Mouse (Mus musculus): ENCODE measurements around the gene Mall. TPM values are rescaled to one million over a fixed set of nuclear protein-coding genes. Genes with fewer than 3 reads are reported as not detected.

The Mall gene
- total RNA-seq, 1 experiment from 2014 or later: not detected

- ATAC-seq (replicated peaks in 1 of 2; ENCODE audit: insufficient read depth in 1 of 2, low FRiP score in 2 of 2, low TSS enrichment in 1 of 2, low read depth in 1 of 2, poor library complexity in 2 of 2, severe bottlenecking in 2 of 2): peak; percentile 56 to 62
These were observed 7.0 kb upstream of the Mall start for GRCm38 (mm10) chr2:127736631-127737209.

- no peak for ATAC-seq (replicated peaks in 1 of 2; ENCODE audit: insufficient read depth in 1 of 2, low FRiP score in 2 of 2, low TSS enrichment in 1 of 2, low read depth in 1 of 2, poor library complexity in 2 of 2, severe bottlenecking in 2 of 2)
These were observed 5.9 kb upstream of the Mall start for GRCm38 (mm10) chr2:127735512-127736145.

GRCm38 (mm10) chr2:127734889-127735288 is 5.2 kb upstream of the Mall start:
- ATAC-seq (replicated peaks in 1 of 2; ENCODE audit: insufficient read depth in 1 of 2, low FRiP score in 2 of 2, low TSS enrichment in 1 of 2, low read depth in 1 of 2, poor library complexity in 2 of 2, severe bottlenecking in 2 of 2): no peak

- no peak for ATAC-seq (replicated peaks in 1 of 2; ENCODE audit: insufficient read depth in 1 of 2, low FRiP score in 2 of 2, low TSS enrichment in 1 of 2, low read depth in 1 of 2, poor library complexity in 2 of 2, severe bottlenecking in 2 of 2)
These were observed 717 bp upstream of the Mall start for GRCm38 (mm10) chr2:127730301-127730997.

GRCm38 (mm10) chr2:127728661-127729450 is 876 bp downstream of the Mall start:
- ATAC-seq (replicated peaks in 1 of 2; ENCODE audit: insufficient read depth in 1 of 2, low FRiP score in 2 of 2, low TSS enrichment in 1 of 2, low read depth in 1 of 2, poor library complexity in 2 of 2, severe bottlenecking in 2 of 2): no peak

- no peak for ATAC-seq (replicated peaks in 1 of 2; ENCODE audit: insufficient read depth in 1 of 2, low FRiP score in 2 of 2, low TSS enrichment in 1 of 2, low read depth in 1 of 2, poor library complexity in 2 of 2, severe bottlenecking in 2 of 2)
These were observed 1.6 kb downstream of the Mall start for GRCm38 (mm10) chr2:127728146-127728545.

GRCm38 (mm10) chr2:127723193-127723592 is 6.5 kb downstream of the Mall start:
- ATAC-seq (replicated peaks in 1 of 2; ENCODE audit: insufficient read depth in 1 of 2, low FRiP score in 2 of 2, low TSS enrichment in 1 of 2, low read depth in 1 of 2, poor library complexity in 2 of 2, severe bottlenecking in 2 of 2): no peak

GRCm38 (mm10) chr2:127722176-127722892 is 7.4 kb downstream of the Mall start:
- ATAC-seq (replicated peaks in 1 of 2; ENCODE audit: insufficient read depth in 1 of 2, low FRiP score in 2 of 2, low TSS enrichment in 1 of 2, low read depth in 1 of 2, poor library complexity in 2 of 2, severe bottlenecking in 2 of 2): peak; percentile 29 to 64; a peak in 3 of 4 replicates

- ATAC-seq (replicated peaks in 1 of 2; ENCODE audit: insufficient read depth in 1 of 2, low FRiP score in 2 of 2, low TSS enrichment in 1 of 2, low read depth in 1 of 2, poor library complexity in 2 of 2, severe bottlenecking in 2 of 2): no peak
These were observed 10.8 kb downstream of the Mall start for GRCm38 (mm10) chr2:127718839-127719468.

- no peak for ATAC-seq (replicated peaks in 1 of 2; ENCODE audit: insufficient read depth in 1 of 2, low FRiP score in 2 of 2, low TSS enrichment in 1 of 2, low read depth in 1 of 2, poor library complexity in 2 of 2, severe bottlenecking in 2 of 2)
These were observed 15.0 kb downstream of the Mall start for GRCm38 (mm10) chr2:127714726-127715125.

GRCm38 (mm10) chr2:127708792-127709191 is 20.9 kb downstream of the Mall start:
- ATAC-seq (replicated peaks in 1 of 2; ENCODE audit: insufficient read depth in 1 of 2, low FRiP score in 2 of 2, low TSS enrichment in 1 of 2, low read depth in 1 of 2, poor library complexity in 2 of 2, severe bottlenecking in 2 of 2): no peak

- ATAC-seq (replicated peaks in 1 of 2; ENCODE audit: insufficient read depth in 1 of 2, low FRiP score in 2 of 2, low TSS enrichment in 1 of 2, low read depth in 1 of 2, poor library complexity in 2 of 2, severe bottlenecking in 2 of 2): no peak
These were observed 21.7 kb downstream of the Mall start for GRCm38 (mm10) chr2:127708060-127708459.

- ATAC-seq (replicated peaks in 1 of 2; ENCODE audit: insufficient read depth in 1 of 2, low FRiP score in 2 of 2, low TSS enrichment in 1 of 2, low read depth in 1 of 2, poor library complexity in 2 of 2, severe bottlenecking in 2 of 2): no peak
These were observed 24.5 kb downstream of the Mall start for GRCm38 (mm10) chr2:127705267-127705666.

- ATAC-seq (replicated peaks in 1 of 2; ENCODE audit: insufficient read depth in 1 of 2, low FRiP score in 2 of 2, low TSS enrichment in 1 of 2, low read depth in 1 of 2, poor library complexity in 2 of 2, severe bottlenecking in 2 of 2): no peak
These were observed 40.5 kb downstream of the Mall start for GRCm38 (mm10) chr2:127689239-127689638.

GRCm38 (mm10) chr2:127683687-127684331 is 45.9 kb downstream of the Mall start:
- ATAC-seq (replicated peaks in 1 of 2; ENCODE audit: insufficient read depth in 1 of 2, low FRiP score in 2 of 2, low TSS enrichment in 1 of 2, low read depth in 1 of 2, poor library complexity in 2 of 2, severe bottlenecking in 2 of 2): peak in 1 of 2 experiments; percentile 75; a peak in 3 of 4 replicates

- no peak for ATAC-seq (replicated peaks in 1 of 2; ENCODE audit: insufficient read depth in 1 of 2, low FRiP score in 2 of 2, low TSS enrichment in 1 of 2, low read depth in 1 of 2, poor library complexity in 2 of 2, severe bottlenecking in 2 of 2)
These were observed 61.8 kb downstream of the Mall start for GRCm38 (mm10) chr2:127667843-127668506.

Measured in hematopoietic stem cell, adult 5-6 weeks (primary cell).